Mouse (Mus musculus) liver, embryonic 14.5 days (tissue): ENCODE data around the gene Satb1. TPM values are rescaled to one million over a fixed set of nuclear protein-coding genes. Genes with fewer than 3 reads are reported as not detected.

Experiments
- ATAC-seq: fragments of 200-750 bp; cut with Nextera tagmentation; 2 replicates; pipeline ENCODE4 v1.8.0; 2017; ENCODE audit warnings: moderate number of reproducible peaks, mild to moderate bottlenecking, moderate library complexity; ENCODE audit not compliant: insufficient read depth
- DNase-seq, 3 experiments: peaks; one replicate each; pipeline ENCODE4 v3.0.0-alpha.2; 2012 to 2013; ENCODE audit warnings: low read depth in 3 of 3, low spot score in 3 of 3
- H3K27ac ChIP-seq: fragments of 300-500 bp; sonication (generic); 2 replicates; pipeline ENCODE4 v1.5.1; 2014; ENCODE audit warnings: moderate library complexity, mild to moderate bottlenecking, control low read depth, inconsistent platforms
- H3K27me3 ChIP-seq: fragments of 300-500 bp; sonication (generic); 2 replicates; pipeline ENCODE4 v1.6.1; 2014; ENCODE audit warnings: mild to moderate bottlenecking, low read length, moderate library complexity; ENCODE audit not compliant: control insufficient read depth, insufficient read depth
- H3K36me3 ChIP-seq: fragments of 300-500 bp; sonication (generic); replicated peaks from 2 replicates; pipeline ENCODE4 v1.6.1; 2014; ENCODE audit warnings: low read depth; ENCODE audit not compliant: control insufficient read depth, insufficient read depth
- H3K4me1 ChIP-seq, 2 experiments: fragments of 200-500 bp in 1 of 2; fragments of 300-500 bp in 1 of 2; sonication (generic) in 1 of 2; replicated peaks; 2 replicates each; pipeline ENCODE4 v1.6.1; 2012 to 2014; ENCODE audit warnings: antibody characterized with exemption in 1 of 2, inconsistent platforms in 1 of 2, low read length in 1 of 2; ENCODE audit not compliant: control insufficient read depth in 2 of 2, insufficient read depth in 2 of 2
- H3K4me2 ChIP-seq: fragments of 300-500 bp; sonication (generic); 2 replicates; pipeline ENCODE4 v1.6.1; 2014; ENCODE audit warnings: low read depth, mild to moderate bottlenecking, control low read depth, moderate library complexity
- H3K4me3 ChIP-seq, 2 experiments: fragments of 200-500 bp in 1 of 2; fragments of 300-500 bp in 1 of 2; sonication (generic) in 1 of 2; 2 replicates each; pipeline ENCODE4 v1.5.1; 2012 to 2014; ENCODE audit warnings: low read depth in 2 of 2, low read length in 2 of 2, mild to moderate bottlenecking in 2 of 2, control low read depth in 1 of 2, inconsistent platforms in 1 of 2, moderate library complexity in 1 of 2; ENCODE audit not compliant: insufficient read depth in 1 of 2
- H3K9ac ChIP-seq: fragments of 300-500 bp; sonication (generic); replicated peaks from 2 replicates; pipeline ENCODE4 v1.6.1; 2014; ENCODE audit warnings: mild to moderate bottlenecking, control low read depth, moderate library complexity
- H3K9me3 ChIP-seq: fragments of 300-500 bp; sonication (generic); 2 replicates; pipeline ENCODE4 v1.6.1; 2016; ENCODE audit warnings: low read length, mixed read lengths; ENCODE audit not compliant: control insufficient read depth
- CTCF ChIP-seq: IDR thresholded peaks from 2 replicates; pipeline ENCODE4 v1.5.1; 2016; ENCODE audit warnings: antibody characterized with exemption, low read depth, control low read depth
- EP300 ChIP-seq: IDR thresholded peaks from 2 replicates; pipeline ENCODE4 v1.6.1; 2016; ENCODE audit warnings: antibody characterized with exemption, low read depth
- WGBS: fragments of 180-500 bp; shearing (Covaris S2); extraction: QIAGEN DNeasy Blood & Tissue Kit; methylation state at CpG from one replicate; pipeline ENCODE4 v1.1.7; 2014; ENCODE audit not compliant: insufficient replicate concordance; 5-methylcytosine and 5-hydroxymethylcytosine counted together
- polyA plus RNA-seq, 2 experiments: library from polyadenylated mRNA; depleted of rRNA in 1 of 2; stranded (reverse) in 1 of 2; unstranded in 1 of 2; fragments of >200 nt; fragmentation: Nextera tagmentation in 1 of 2; extraction: Ambion mirVana in 1 of 2; gene quantifications; 2 replicates each; pipeline versions ENCODE4 v1.2.1 to v1.2.3; 2012 to 2014

The Satb1 gene
- polyA plus RNA-seq, 2 experiments, result 0.74 to 0.96 TPM

- Histone ChIP-seq H3K4me3 (no peak overlapping the region), H3K9me3 (no peaks in the 10 kb centered on the region), H3K36me3 (no peaks in the 10 kb centered on the region), H3K4me1 (no peaks in the 10 kb centered on the region), H3K27ac (no peak overlapping the region), H3K4me2 (no peak overlapping the region), H3K27me3 (no peaks in the 10 kb centered on the region), H3K9ac (no peak overlapping the region)
- ATAC-seq (no peak), DNase-seq (no peak)
- TF ChIP-seq EP300 (no peak), CTCF (no peak)
- 70% methylated on average over 2 of the region's 2 CpGs for WGBS
These were observed 46.1 kb upstream of the Satb1 start for GRCm38 (mm10) chr17:51879171-51879570.

- no peak for ATAC-seq
- DNase-seq, result no peak
- Histone ChIP-seq H3K27me3 (no peaks in the 10 kb centered on the region), H3K9ac (no peak overlapping the region), H3K36me3 (no peaks in the 10 kb centered on the region), H3K4me1 (no peaks in the 10 kb centered on the region), H3K4me3 (no peak overlapping the region), H3K4me2 (no peak overlapping the region), H3K27ac (no peak overlapping the region), H3K9me3 (no peaks in the 10 kb centered on the region)
- 68% methylated on average over 5 of the region's 5 CpGs for whole genome bisulfite sequencing
- TF ChIP-seq EP300 (no peak), CTCF (no peak)
These were observed 43.4 kb upstream of the Satb1 start for GRCm38 (mm10) chr17:51876471-51876870.

- Histone ChIP-seq H3K4me2 (no peak overlapping the region), H3K4me1 (no peaks in the 10 kb centered on the region), H3K36me3 (no peaks in the 10 kb centered on the region), H3K9me3 (no peaks in the 10 kb centered on the region), H3K27me3 (no peaks in the 10 kb centered on the region), H3K4me3 (no peak overlapping the region), H3K27ac (no peak overlapping the region), H3K9ac (no peak overlapping the region)
- no peak for TF ChIP-seq CTCF
- TF ChIP-seq EP300, result no peak
- WGBS, result 59% methylated on average over 4 of the region's 4 CpGs
- ATAC-seq, result no peak
- DNase-seq, result no peak
These were observed 24.5 kb upstream of the Satb1 start for GRCm38 (mm10) chr17:51857616-51858015.

DNA sequence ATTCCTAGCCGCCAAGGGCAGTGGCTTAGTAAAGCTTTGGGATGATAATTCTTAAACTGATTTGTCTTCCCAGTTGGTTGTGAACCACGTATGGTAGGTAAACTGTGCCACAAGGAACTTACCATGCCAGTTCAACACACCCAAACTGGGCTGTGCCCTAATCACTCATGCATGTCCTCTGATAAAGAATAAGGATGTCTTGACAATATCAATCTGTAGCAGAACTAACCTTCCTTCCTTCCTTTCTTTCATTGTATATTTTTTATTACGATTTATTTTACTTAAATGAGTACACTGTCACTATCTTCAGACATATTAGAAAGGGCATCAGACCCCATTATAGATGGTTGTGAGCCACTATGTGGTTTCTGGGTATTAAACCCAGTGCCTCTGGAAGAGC lies 23.2 kb upstream of the Satb1 start:
- Histone ChIP-seq H3K27ac (no peak overlapping the region), H3K4me2 (no peak overlapping the region), H3K4me1 (no peaks in the 10 kb centered on the region), H3K9me3 (no peaks in the 10 kb centered on the region), H3K36me3 (no peaks in the 10 kb centered on the region), H3K27me3 (no peaks in the 10 kb centered on the region), H3K9ac (no peak overlapping the region), H3K4me3 (no peak overlapping the region)
- WGBS, result 46% methylated on average over 3 of the region's 3 CpGs
- TF ChIP-seq EP300 (no peak), CTCF (no peak)
- ATAC-seq, result no peak
- DNase-seq, result no peak

- no peak overlapping the region for H3K4me3 ChIP-seq
- H3K4me1 ChIP-seq, result no peaks in the 10 kb centered on the region
- H3K36me3 ChIP-seq, result no peaks in the 10 kb centered on the region
- H3K4me2 ChIP-seq, result no peak overlapping the region
- H3K27me3 ChIP-seq, result no peaks in the 10 kb centered on the region
- ATAC-seq, result no peak
- DNase-seq, result no peak
- H3K27ac ChIP-seq, result no peak overlapping the region
- 54% methylated on average over 3 of the region's 3 CpGs for WGBS
- TF ChIP-seq CTCF, result no peak
- no peak for TF ChIP-seq EP300
- H3K9me3 ChIP-seq, result no peaks in the 10 kb centered on the region
- no peak overlapping the region for H3K9ac ChIP-seq
These were observed 22.2 kb upstream of the Satb1 start for GRCm38 (mm10) chr17:51855261-51855660.
